9 mouse cellular contexts compared by ENCODE assay signal in genomic region chr1:86529590-86529989, GRCm38 (mm10). TPM values are rescaled to one million over a fixed set of nuclear protein-coding genes. Genes with fewer than 3 reads are reported as not detected.
A peak's percentile ranks its signal among the peaks of the same experiment; 100 is the strongest.
DNase-seq lines count a peak whose midpoint lies in the region; ATAC-seq and TF ChIP-seq lines count a peak whose summit lies in the region.
"Had no signal": no experiment of that assay in that cellular context is flagged by ENCODE, and none has a peak within 500 bp of the region (broad histone marks: within the 10 kb centered on the region; RNA-seq: fewer than 3 reads in every experiment).

No protein-coding gene starts in this region.

- no peak for TF ChIP-seq CTCF in heart, postnatal 0 days (IDR thresholded peaks at IDR 0.05; ENCODE audit: low read depth)
- TF ChIP-seq CTCF in cortical plate, adult 2 months (IDR thresholded peaks at IDR 0.05; ENCODE audit: extremely low read depth, insufficient read depth, low read length) = no peak

- peaks cover 17% of the 10 kb centered on the region for H3K4me1 ChIP-seq in heart, postnatal 0 days (ENCODE audit: control insufficient read depth, insufficient read depth)
- peaks cover 3% of the 10 kb centered on the region; the same call in 1 of the 2 replicates for H3K4me1 ChIP-seq in cortical plate, adult 2 months (ENCODE audit: control insufficient read depth, insufficient read depth, low read length)
- H3K4me1 ChIP-seq in hindbrain, embryonic 16.5 days (ENCODE audit: control insufficient read depth, insufficient read depth, low read depth, low read length) = peaks cover 34% of the 10 kb centered on the region
- peaks cover 34% of the 10 kb centered on the region for H3K4me1 ChIP-seq in midbrain, embryonic 16.5 days (ENCODE audit: control insufficient read depth, insufficient read depth, low read length)

- WGBS in heart, postnatal 0 days = 36% methylated on average over 4 of the region's 4 CpGs
- 30% methylated on average over 4 of the region's 4 CpGs for WGBS in hindbrain, embryonic 16.5 days
- WGBS in midbrain, embryonic 16.5 days = 25% methylated on average over 4 of the region's 4 CpGs

- peaks cover 22% of the 10 kb centered on the region for H3K36me3 ChIP-seq in heart, postnatal 0 days (replicated peaks; ENCODE audit: control insufficient read depth, insufficient read depth, low read length)
- peaks cover 7% of the 10 kb centered on the region for H3K36me3 ChIP-seq in hindbrain, embryonic 16.5 days (ENCODE audit: control insufficient read depth, insufficient read depth, low read length)
- H3K36me3 ChIP-seq in midbrain, embryonic 16.5 days (ENCODE audit: control insufficient read depth, insufficient read depth, low read length) = peaks cover 7% of the 10 kb centered on the region

- no peaks in the 10 kb centered on the region for H3K27me3 ChIP-seq in heart, postnatal 0 days (ENCODE audit: control insufficient read depth, insufficient read depth, low read length)
- H3K27me3 ChIP-seq in hindbrain, embryonic 16.5 days (replicated peaks; ENCODE audit: control insufficient read depth, insufficient read depth, low read length) = no peaks in the 10 kb centered on the region
- H3K27me3 ChIP-seq in midbrain, embryonic 16.5 days (ENCODE audit: control insufficient read depth, insufficient read depth, low read depth, low read length) = no peaks in the 10 kb centered on the region

- no peak overlapping the region for H3K9ac ChIP-seq in heart, postnatal 0 days (replicated peaks; ENCODE audit: low read depth, low read length)
- peak overlapping the region; percentile 99 for H3K9ac ChIP-seq in hindbrain, embryonic 16.5 days (ENCODE audit: low read depth, low read length)
- peak overlapping the region; percentile 99 for H3K9ac ChIP-seq in midbrain, embryonic 16.5 days (ENCODE audit: low read depth, low read length)

- H3K4me2 ChIP-seq in heart, postnatal 0 days (ENCODE audit: low read depth, low read length) = peak overlapping the region; percentile 86
- peak overlapping the region; percentile 95 for H3K4me2 ChIP-seq in hindbrain, embryonic 16.5 days (ENCODE audit: low read length)
- H3K4me2 ChIP-seq in midbrain, embryonic 16.5 days (ENCODE audit: low read length) = peak overlapping the region; percentile 94

- no peak overlapping the region for H3K27ac ChIP-seq in heart, postnatal 0 days (ENCODE audit: low read depth)
- H3K27ac ChIP-seq in cortical plate, adult 2 months (ENCODE audit: insufficient read depth, low read length) = no peak overlapping the region
- H3K27ac ChIP-seq in hindbrain, embryonic 16.5 days (ENCODE audit: low read depth, low read length) = no peak overlapping the region; the same call in 1 of the 2 replicates
- peak overlapping the region; percentile 42; the same call in 1 of the 2 replicates for H3K27ac ChIP-seq in midbrain, embryonic 16.5 days (ENCODE audit: low read length)

- no peak for TF ChIP-seq EP300 in heart, postnatal 0 days (IDR thresholded peaks at IDR 0.05; ENCODE audit: low read depth)

- no peak for ATAC-seq in heart, postnatal 0 days (ENCODE audit: insufficient read depth, low read depth)
- ATAC-seq in hindbrain, embryonic 16.5 days = no peak
- ATAC-seq in midbrain, embryonic 16.5 days = no peak

- no peaks in the 10 kb centered on the region for H3K9me3 ChIP-seq in heart, postnatal 0 days (replicated peaks; ENCODE audit: control insufficient read depth, low read length)
- H3K9me3 ChIP-seq in hindbrain, embryonic 16.5 days (ENCODE audit: control insufficient read depth, low read length) = no peaks in the 10 kb centered on the region
- H3K9me3 ChIP-seq in midbrain, embryonic 16.5 days (replicated peaks; ENCODE audit: control insufficient read depth, low read length, poor library complexity, severe bottlenecking) = no peaks in the 10 kb centered on the region

- DNase-seq in heart, postnatal 0 days (ENCODE audit: low spot score) = no peak
- DNase-seq in heart, adult 11 months = no peak
- DNase-seq in yolk sac, embryonic 10.5 days (ENCODE audit: low spot score) = no peak
- DNase-seq in right cerebral cortex, adult 2 months (ENCODE audit: low spot score in 2 of 2) = no peak
- DNase-seq in adrenal gland, postnatal 14 days = no peak
- DNase-seq: thymus, postnatal 14 days had no signal

- TF ChIP-seq POLR2A in cortical plate, adult 2 months (IDR thresholded peaks at IDR 0.05; ENCODE audit: extremely low read depth, insufficient read depth, low read length) = no peak

- peak overlapping the region; percentile 90 for H3K4me3 ChIP-seq in heart, postnatal 0 days (ENCODE audit: low read depth, low read length)
- H3K4me3 ChIP-seq in cortical plate, adult 2 months (ENCODE audit: insufficient read depth, low read length) = peak overlapping the region; percentile 68; the same call in 1 of the 2 replicates
- peak overlapping the region; percentile 96 for H3K4me3 ChIP-seq in hindbrain, embryonic 16.5 days (ENCODE audit: low read length)
- peak overlapping the region; percentile 99 for H3K4me3 ChIP-seq in midbrain, embryonic 16.5 days (ENCODE audit: low read depth, low read length)

RNA-seq across cellular contexts. Expression of gene Ptma, which starts 3.1 kb away (rescaled TPM):
- total RNA-seq in heart, postnatal 0 days (2014; rRNA removed; ENCODE audit: low replicate concordance) = 379 and 399 TPM in 2 replicates
- 597 and 614 TPM in 2 replicates for polyA plus RNA-seq in heart, postnatal 0 days (2015; fragmentation: Nextera tagmentation; extraction: Ambion mirVana)
- 548 and 595 TPM in 2 replicates for polyA plus RNA-seq in cortical plate, adult 2 months (2012; rRNA removed)
- 1,165 and 1,204 TPM in 2 replicates for polyA plus RNA-seq in hindbrain, embryonic 16.5 days (2015; fragmentation: Nextera tagmentation; extraction: Ambion mirVana)
- 1,375 and 1,671 TPM in 2 replicates for polyA plus RNA-seq in midbrain, embryonic 16.5 days (2015; fragmentation: Nextera tagmentation; extraction: Ambion mirVana)
- total RNA-seq in adrenal gland, postnatal 14 days (2021) = 806 and 848 TPM in 2 replicates

RNA-seq across cellular contexts. Expression of gene Pde6d, which starts 52.8 kb away (rescaled TPM):
- 19.8 and 25.0 TPM in 2 replicates for total RNA-seq in heart, postnatal 0 days (2014; rRNA removed; ENCODE audit: low replicate concordance)
- 50.5 and 57.4 TPM in 2 replicates for polyA plus RNA-seq in heart, postnatal 0 days (2015; fragmentation: Nextera tagmentation; extraction: Ambion mirVana)
- 72.4 and 74.9 TPM in 2 replicates for polyA plus RNA-seq in cortical plate, adult 2 months (2012; rRNA removed)
- polyA plus RNA-seq in hindbrain, embryonic 16.5 days (2015; fragmentation: Nextera tagmentation; extraction: Ambion mirVana) = 103 and 113 TPM in 2 replicates
- 105 and 109 TPM in 2 replicates for polyA plus RNA-seq in midbrain, embryonic 16.5 days (2015; fragmentation: Nextera tagmentation; extraction: Ambion mirVana)
- total RNA-seq in adrenal gland, postnatal 14 days (2021) = 28.8 and 30.3 TPM in 2 replicates

RNA-seq across cellular contexts. Expression of gene Cops7b, which starts 53.1 kb away (rescaled TPM):
- 16.0 and 20.7 TPM in 2 replicates for total RNA-seq in heart, postnatal 0 days (2014; rRNA removed; ENCODE audit: low replicate concordance)
- 14.0 TPM in 2 replicates for polyA plus RNA-seq in heart, postnatal 0 days (2015; fragmentation: Nextera tagmentation; extraction: Ambion mirVana)
- polyA plus RNA-seq in cortical plate, adult 2 months (2012; rRNA removed) = 36.5 and 38.7 TPM in 2 replicates
- 57.1 and 62.5 TPM in 2 replicates for polyA plus RNA-seq in hindbrain, embryonic 16.5 days (2015; fragmentation: Nextera tagmentation; extraction: Ambion mirVana)
- 63.0 and 64.9 TPM in 2 replicates for polyA plus RNA-seq in midbrain, embryonic 16.5 days (2015; fragmentation: Nextera tagmentation; extraction: Ambion mirVana)
- total RNA-seq in adrenal gland, postnatal 14 days (2021) = 13.7 and 13.8 TPM in 2 replicates
